Mouse (Mus musculus) liver, adult 2 months (tissue): ENCODE measurements around the gene Fam43a. TPM values are rescaled to one million over a fixed set of nuclear protein-coding genes. Genes with fewer than 3 reads are reported as not detected.

Experiments used
- DNase-seq: peaks from one replicate; pipeline ENCODE4 v3.0.0-alpha.2; 2011; ENCODE audit warnings: low read depth, low spot score; ENCODE audit errors: extremely low read depth
- H3K27ac ChIP-seq: fragments of 200-500 bp; replicated peaks from 2 replicates; pipeline ENCODE4 v1.5.1; 2012; ENCODE audit warnings: low read depth, mild to moderate bottlenecking, control low read depth, inconsistent platforms, low read length; ENCODE audit not compliant: insufficient read depth
- H3K27me3 ChIP-seq: fragments of 200-500 bp; 2 replicates; pipeline ENCODE4 v1.6.1; 2012; ENCODE audit warnings: mild to moderate bottlenecking, moderate library complexity, low read length, inconsistent platforms; ENCODE audit not compliant: control insufficient read depth, insufficient read depth
- H3K36me3 ChIP-seq: fragments of 200-500 bp; 2 replicates; pipeline ENCODE4 v1.6.1; 2012; ENCODE audit warnings: low read length, inconsistent platforms; ENCODE audit not compliant: control insufficient read depth, insufficient read depth
- H3K4me1 ChIP-seq: fragments of 200-500 bp; 2 replicates; pipeline ENCODE4 v1.6.1; 2011; ENCODE audit warnings: low read length; ENCODE audit not compliant: control insufficient read depth, insufficient read depth
- H3K4me3 ChIP-seq: fragments of 200-500 bp; 2 replicates; pipeline ENCODE4 v1.5.1; 2011; ENCODE audit warnings: low read depth, mild to moderate bottlenecking, control low read depth, low read length, moderate library complexity; ENCODE audit not compliant: insufficient read depth
- H3K79me2 ChIP-seq: fragments of 200-500 bp; 2 replicates; pipeline ENCODE4 v1.6.1; 2012; ENCODE audit warnings: inconsistent platforms, mild to moderate bottlenecking, low read length, moderate library complexity; ENCODE audit not compliant: control insufficient read depth, insufficient read depth
- H3K9ac ChIP-seq: fragments of 200-500 bp; 2 replicates; pipeline ENCODE4 v1.6.1; 2012; ENCODE audit warnings: low read depth, mild to moderate bottlenecking, control low read depth, inconsistent platforms, low read length
- CTCF ChIP-seq: fragments of 200-500 bp; IDR thresholded peaks from 2 replicates; pipeline ENCODE4 v1.5.1; 2011; ENCODE audit warnings: low read depth, low read length, control low read depth
- POLR2A ChIP-seq: fragments of 200-500 bp; IDR thresholded peaks from 2 replicates; pipeline ENCODE4 v1.6.1; 2011; ENCODE audit warnings: low read length, control low read depth; ENCODE audit not compliant: insufficient read depth; ENCODE audit errors: extremely low read depth
- WGBS: fragments of 180-500 bp; shearing (Covaris S2); methylation state at CpG from one replicate; pipeline ENCODE4 v1.1.7; 2018; 5-methylcytosine and 5-hydroxymethylcytosine counted together
- polyA plus RNA-seq: library from polyadenylated mRNA; depleted of rRNA; stranded (reverse); fragments of >200 nt; gene quantifications from 2 replicates; pipeline ENCODE4 v1.2.3, GENCODE M21; 2012
- total RNA-seq: library from RNA; depleted of rRNA; stranded (reverse); fragments of >200 nt; gene quantifications from 2 replicates; pipeline ENCODE4 v1.2.3, GENCODE M21; 2014

The Fam43a gene
- total and polyA plus RNA-seq, 2 experiments, result 4.2 to 4.7 TPM

DNA sequence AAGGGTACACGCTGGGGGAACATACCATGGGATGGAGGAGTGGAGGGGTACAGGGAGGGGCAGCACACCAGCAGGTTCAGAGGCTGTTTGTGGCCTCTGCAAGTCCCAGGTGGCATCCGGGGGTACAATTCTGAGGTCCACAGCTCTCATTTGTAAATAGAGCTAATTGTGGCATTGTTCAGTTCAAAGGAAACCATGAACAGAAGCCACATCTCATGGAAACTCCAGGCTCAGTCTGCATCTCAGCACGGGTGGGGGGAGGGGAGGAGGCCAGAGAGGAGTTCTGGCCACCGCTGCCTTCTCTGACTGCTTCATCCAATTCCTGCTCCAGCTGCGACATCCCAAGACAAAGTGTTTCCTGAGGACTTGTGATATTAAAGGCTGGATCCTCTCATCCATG is 14.6 kb downstream of the Fam43a start:
- no peak overlapping the region for H3K9ac ChIP-seq
- no peak overlapping the region for H3K4me3 ChIP-seq
- H3K4me1 ChIP-seq, result no peaks in the 10 kb centered on the region
- no peak overlapping the region for H3K27ac ChIP-seq
- no peak for TF ChIP-seq CTCF
- no peak for TF ChIP-seq POLR2A
- no peaks in the 10 kb centered on the region for H3K27me3 ChIP-seq
- WGBS, result 72% methylated on average over 5 of the region's 5 CpGs
- no peaks in the 10 kb centered on the region for H3K79me2 ChIP-seq
- no peaks in the 10 kb centered on the region for H3K36me3 ChIP-seq
- DNase-seq, result no peak

DNA sequence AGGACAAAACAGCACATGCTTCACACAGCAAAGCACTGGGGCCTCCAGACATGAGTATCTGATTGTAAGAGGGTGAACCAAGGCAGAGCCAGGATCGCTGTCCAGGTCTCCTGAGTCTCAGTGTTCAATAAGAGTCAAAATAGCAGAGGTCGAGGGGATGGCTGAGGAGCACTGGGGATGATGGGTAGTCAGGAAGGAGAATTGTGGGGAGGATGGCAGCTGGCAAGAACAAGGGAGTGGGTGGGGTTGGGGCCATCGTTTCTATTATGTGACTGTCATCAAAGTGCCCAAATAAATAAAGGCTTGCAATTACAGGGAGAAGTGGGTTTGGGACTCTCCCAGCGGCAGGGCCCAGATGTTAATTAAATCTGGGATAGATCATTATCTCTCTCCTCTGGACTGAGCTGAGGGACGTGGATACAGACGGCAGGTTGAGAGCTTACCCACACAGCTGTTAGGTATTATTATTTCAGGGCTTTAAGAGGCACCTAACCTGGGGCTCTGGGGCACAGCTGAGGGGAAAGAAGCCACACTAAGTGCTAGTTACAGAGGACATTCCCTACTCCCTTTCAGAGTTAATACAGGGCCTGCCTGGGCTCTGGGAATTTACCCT is 15.3 kb downstream of the Fam43a start:
- DNase-seq, result no peak

DNA sequence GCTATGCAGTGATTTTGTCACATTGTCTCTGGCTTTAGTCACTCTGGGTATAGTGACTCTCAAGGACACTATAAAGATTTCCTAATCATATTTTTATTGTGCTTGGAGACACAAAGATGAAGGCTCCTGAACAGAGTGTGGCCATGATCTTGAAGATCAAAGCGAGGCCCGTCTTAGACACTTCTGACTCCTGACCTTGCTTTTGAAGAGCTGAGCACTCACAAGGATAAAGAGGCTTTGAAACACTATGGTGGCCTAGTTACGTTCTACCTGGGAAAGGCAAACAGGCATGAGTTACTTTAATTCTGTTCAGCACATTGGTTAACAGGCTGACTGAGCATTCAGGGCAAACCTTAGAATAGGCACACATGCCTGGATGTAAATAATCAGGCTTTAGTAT is 16.8 kb downstream of the Fam43a start:
- no peaks in the 10 kb centered on the region for H3K4me1 ChIP-seq
- no peaks in the 10 kb centered on the region for H3K36me3 ChIP-seq
- no peak overlapping the region for H3K9ac ChIP-seq
- 97% methylated on average over 3 of the region's 3 CpGs for WGBS
- H3K79me2 ChIP-seq, result no peaks in the 10 kb centered on the region
- H3K27ac ChIP-seq, result no peak overlapping the region
- H3K27me3 ChIP-seq, result no peaks in the 10 kb centered on the region
- H3K4me3 ChIP-seq, result no peak overlapping the region
- TF ChIP-seq CTCF (no peak), POLR2A (no peak)
- DNase-seq, result no peak

More for the DNA sequence above, 15.3 kb downstream of the Fam43a start:
- no peaks in the 10 kb centered on the region for H3K36me3 ChIP-seq
- H3K9ac ChIP-seq, result no peak overlapping the region
- H3K27me3 ChIP-seq, result no peaks in the 10 kb centered on the region
- TF ChIP-seq CTCF, result no peak
- no peak for TF ChIP-seq POLR2A
- no peak overlapping the region for H3K4me3 ChIP-seq
- no peaks in the 10 kb centered on the region for H3K79me2 ChIP-seq
- H3K27ac ChIP-seq, result no peak overlapping the region
- WGBS, result 79% methylated on average over 6 of the region's 6 CpGs
- no peaks in the 10 kb centered on the region for H3K4me1 ChIP-seq

DNA sequence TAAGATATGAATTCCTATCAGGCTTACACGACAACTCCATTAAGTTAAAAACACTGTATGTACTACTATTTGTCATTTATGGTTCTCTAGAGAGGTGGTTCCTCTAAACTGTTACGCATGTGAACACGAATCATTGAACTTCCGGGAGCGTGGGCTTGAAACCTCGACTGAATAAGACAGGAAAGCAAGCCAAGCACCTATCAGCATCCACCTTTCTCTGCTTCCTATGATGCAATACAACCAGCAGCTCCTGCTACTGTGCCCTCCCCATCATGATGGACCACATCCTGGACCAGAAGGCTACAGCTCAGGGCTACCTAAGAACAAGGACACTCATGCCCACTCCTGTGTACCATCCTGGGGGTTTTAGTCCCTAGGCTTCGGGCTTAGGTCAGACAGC is 24.1 kb downstream of the Fam43a start:
- Histone ChIP-seq H3K27ac (no peak overlapping the region), H3K4me1 (peaks cover 6% of the 10 kb centered on the region), H3K9ac (no peak overlapping the region), H3K4me3 (no peak overlapping the region), H3K79me2 (no peaks in the 10 kb centered on the region), H3K36me3 (no peaks in the 10 kb centered on the region), H3K27me3 (no peaks in the 10 kb centered on the region)
- WGBS, result 79% methylated on average over 7 of the region's 7 CpGs
- TF ChIP-seq CTCF (no peak), POLR2A (no peak)
- no peak for DNase-seq

DNA sequence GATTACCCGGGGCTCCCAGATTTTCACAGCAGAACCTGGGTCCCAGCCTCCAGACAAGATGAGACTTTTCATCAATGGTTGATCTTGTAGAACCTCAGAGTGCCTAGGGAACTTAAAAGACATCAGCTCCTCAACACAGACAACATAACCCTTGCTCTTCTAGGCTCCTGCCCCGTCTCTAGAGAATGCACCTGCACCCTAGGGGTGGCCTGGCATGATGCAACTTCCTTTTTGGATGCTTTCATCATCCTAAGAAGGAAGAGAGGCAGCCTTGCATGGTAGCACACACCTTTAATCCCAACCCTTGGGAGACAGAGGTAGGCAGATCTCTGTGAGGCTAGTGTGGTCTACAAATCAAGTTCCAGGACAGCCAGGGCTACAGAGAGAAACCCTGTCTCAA is 25.1 kb downstream of the Fam43a start:
- H3K9ac ChIP-seq, result no peak overlapping the region
- peaks cover 7% of the 10 kb centered on the region for H3K4me1 ChIP-seq
- no peak overlapping the region for H3K27ac ChIP-seq
- TF ChIP-seq POLR2A (no peak), CTCF (no peak)
- DNase-seq, result no peak
- 76% methylated on average over 2 of the region's 2 CpGs for WGBS
- no peaks in the 10 kb centered on the region for H3K79me2 ChIP-seq
- no peak overlapping the region for H3K4me3 ChIP-seq
- no peaks in the 10 kb centered on the region for H3K36me3 ChIP-seq
- no peaks in the 10 kb centered on the region for H3K27me3 ChIP-seq

DNA sequence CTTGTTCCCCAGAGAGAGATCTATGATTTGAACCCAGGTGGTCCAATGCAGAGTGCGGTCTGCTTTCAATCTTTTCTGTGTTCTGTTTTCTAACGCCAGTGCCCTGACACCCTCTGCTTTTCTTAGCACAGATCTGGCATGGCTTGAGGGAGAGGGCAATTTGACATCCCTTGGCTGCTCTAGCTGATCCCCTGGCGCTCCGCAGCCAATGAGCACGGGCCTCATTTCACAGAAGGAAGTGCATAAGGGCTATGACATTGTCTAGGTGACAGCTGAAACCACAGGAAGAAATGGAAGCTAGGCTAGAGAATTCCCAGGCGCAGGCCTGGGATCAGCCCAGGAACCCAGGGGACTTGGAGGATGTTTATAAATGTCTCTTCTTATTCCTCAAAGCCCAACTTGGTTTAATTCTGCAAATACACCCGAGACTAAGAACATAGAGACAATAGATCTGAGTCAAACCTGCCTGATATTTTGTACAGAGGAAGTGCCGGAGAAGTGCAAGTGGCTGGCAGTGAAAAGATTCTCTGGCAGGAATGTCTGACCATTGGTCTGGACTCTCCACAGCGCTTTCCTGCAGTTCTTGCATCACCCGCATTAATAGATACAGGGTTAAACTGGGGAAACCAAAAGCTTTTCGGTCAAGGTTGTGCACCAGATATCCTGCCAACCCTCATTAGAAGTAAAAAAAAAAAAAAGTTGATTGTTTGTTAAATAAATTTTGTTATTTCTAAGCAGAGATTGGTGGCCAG is 28.2 kb downstream of the Fam43a start:
- peak; percentile 84 for DNase-seq
- 49% methylated on average over 11 of the region's 11 CpGs for WGBS
- no peak for TF ChIP-seq CTCF
- TF ChIP-seq POLR2A, result no peak
- H3K27ac ChIP-seq, result no peak overlapping the region
- peaks cover 7% of the 10 kb centered on the region for H3K4me1 ChIP-seq
- H3K4me3 ChIP-seq, result no peak overlapping the region
- H3K36me3 ChIP-seq, result no peaks in the 10 kb centered on the region
- H3K27me3 ChIP-seq, result no peaks in the 10 kb centered on the region
- H3K79me2 ChIP-seq, result no peaks in the 10 kb centered on the region
- H3K9ac ChIP-seq, result no peak overlapping the region
